Mouse (Mus musculus): Measurements from ENCODE around the gene H2-D1. TPM values are rescaled to one million over a fixed set of nuclear protein-coding genes. Genes with fewer than 3 reads are reported as not detected.

H2-D1 gene
- polyA plus RNA-seq, 1 experiment from 2014 or later = 56.5 TPM

- no peak overlapping the region for H3K9ac ChIP-seq (ENCODE audit: low read length)
- no peaks in the 10 kb centered on the region for H3K4me1 ChIP-seq (ENCODE audit: control insufficient read depth, insufficient read depth, low read length)
- no peaks in the 10 kb centered on the region for H3K9me3 ChIP-seq (ENCODE audit: control insufficient read depth, low read length)
- ATAC-seq (ENCODE audit: insufficient read depth, low FRiP score, low TSS enrichment) = no peak
- no peak overlapping the region for H3K4me2 ChIP-seq (ENCODE audit: low read depth)
- H3K27me3 ChIP-seq (ENCODE audit: control insufficient read depth, insufficient read depth, low read length) = no peaks in the 10 kb centered on the region
- DNase-seq (ENCODE audit: low spot score) = no peak
- H3K36me3 ChIP-seq (ENCODE audit: control insufficient read depth, insufficient read depth, low read length) = peaks cover 4% of the 10 kb centered on the region; the same call in 1 of the 2 replicates
- no peak overlapping the region for H3K4me3 ChIP-seq (ENCODE audit: low read depth, low read length)
- H3K27ac ChIP-seq (ENCODE audit: low read depth, low read length) = no peak overlapping the region
- 68% methylated on average over 13 of the region's 14 CpGs for WGBS
These were observed 3.7 kb upstream of the H2-D1 start for GRCm38 (mm10) chr17:35258492-35259478.

GRCm38 (mm10) chr17:35259621-35260020, 2.9 kb upstream of the H2-D1 start:
- Histone ChIP-seq H3K9me3 (ENCODE audit: control insufficient read depth, low read length) (no peaks in the 10 kb centered on the region), H3K27ac (ENCODE audit: low read depth, low read length) (no peak overlapping the region), H3K36me3 (ENCODE audit: control insufficient read depth, insufficient read depth, low read length) (no peaks in the 10 kb centered on the region), H3K4me1 (ENCODE audit: control insufficient read depth, insufficient read depth, low read length) (no peaks in the 10 kb centered on the region), H3K4me2 (ENCODE audit: low read depth) (no peak overlapping the region), H3K9ac (ENCODE audit: low read length) (no peak overlapping the region), H3K4me3 (ENCODE audit: low read depth, low read length) (no peak overlapping the region), H3K27me3 (ENCODE audit: control insufficient read depth, insufficient read depth, low read length) (no peaks in the 10 kb centered on the region)
- ATAC-seq (ENCODE audit: insufficient read depth, low FRiP score, low TSS enrichment) (no peak), DNase-seq (ENCODE audit: low spot score) (no peak)
- WGBS = 82% methylated on average over 4 of the region's 4 CpGs

GRCm38 (mm10) chr17:35261651-35262050, 879 bp upstream of the H2-D1 start:
- Histone ChIP-seq H3K4me3 (ENCODE audit: low read depth, low read length) (no peak overlapping the region), H3K27me3 (ENCODE audit: control insufficient read depth, insufficient read depth, low read length) (no peaks in the 10 kb centered on the region), H3K9me3 (ENCODE audit: control insufficient read depth, low read length) (no peaks in the 10 kb centered on the region), H3K4me1 (ENCODE audit: control insufficient read depth, insufficient read depth, low read length) (no peaks in the 10 kb centered on the region), H3K27ac (ENCODE audit: low read depth, low read length) (no peak overlapping the region), H3K36me3 (ENCODE audit: control insufficient read depth, insufficient read depth, low read length) (no peaks in the 10 kb centered on the region), H3K9ac (ENCODE audit: low read length) (no peak overlapping the region), H3K4me2 (ENCODE audit: low read depth) (no peak overlapping the region)
- WGBS = 75% methylated on average over 13 of the region's 13 CpGs
- no peak for ATAC-seq (ENCODE audit: insufficient read depth, low FRiP score, low TSS enrichment)
- no peak for DNase-seq (ENCODE audit: low spot score)

- DNase-seq (ENCODE audit: low spot score) = peak; percentile 19
- no peaks in the 10 kb centered on the region for H3K27me3 ChIP-seq (ENCODE audit: control insufficient read depth, insufficient read depth, low read length)
- 3% methylated on average over 31 of the region's 31 CpGs for WGBS
- H3K36me3 ChIP-seq (ENCODE audit: control insufficient read depth, insufficient read depth, low read length) = no peaks in the 10 kb centered on the region
- H3K9me3 ChIP-seq (ENCODE audit: control insufficient read depth, low read length) = no peaks in the 10 kb centered on the region
- H3K4me2 ChIP-seq (ENCODE audit: low read depth) = peak overlapping the region; percentile 91
- H3K27ac ChIP-seq (ENCODE audit: low read depth, low read length) = no peak overlapping the region
- peak overlapping the region; percentile 66 for H3K4me3 ChIP-seq (ENCODE audit: low read depth, low read length)
- H3K4me1 ChIP-seq (ENCODE audit: control insufficient read depth, insufficient read depth, low read length) = no peaks in the 10 kb centered on the region
- H3K9ac ChIP-seq (ENCODE audit: low read length) = peak overlapping the region; percentile 73
- ATAC-seq (ENCODE audit: insufficient read depth, low FRiP score, low TSS enrichment) = peak; percentile 37
These were observed 973 bp downstream of the H2-D1 start for GRCm38 (mm10) chr17:35263523-35263883.

GRCm38 (mm10) chr17:35267399-35268086, 5.0 kb downstream of the H2-D1 start:
- no peak overlapping the region for H3K4me3 ChIP-seq (ENCODE audit: low read depth, low read length)
- no peak for DNase-seq (ENCODE audit: low spot score)
- no peak for ATAC-seq (ENCODE audit: insufficient read depth, low FRiP score, low TSS enrichment)
- no peaks in the 10 kb centered on the region for H3K4me1 ChIP-seq (ENCODE audit: control insufficient read depth, insufficient read depth, low read length)
- H3K4me2 ChIP-seq (ENCODE audit: low read depth) = no peak overlapping the region
- no peaks in the 10 kb centered on the region for H3K27me3 ChIP-seq (ENCODE audit: control insufficient read depth, insufficient read depth, low read length)
- H3K9me3 ChIP-seq (ENCODE audit: control insufficient read depth, low read length) = no peaks in the 10 kb centered on the region
- 80% methylated on average over 1 of the region's 1 CpGs for WGBS
- no peak overlapping the region for H3K9ac ChIP-seq (ENCODE audit: low read length)
- no peaks in the 10 kb centered on the region for H3K36me3 ChIP-seq (ENCODE audit: control insufficient read depth, insufficient read depth, low read length)
- H3K27ac ChIP-seq (ENCODE audit: low read depth, low read length) = no peak overlapping the region

- no peak overlapping the region for H3K27ac ChIP-seq (ENCODE audit: low read depth, low read length)
- H3K4me3 ChIP-seq (ENCODE audit: low read depth, low read length) = no peak overlapping the region
- H3K4me1 ChIP-seq (ENCODE audit: control insufficient read depth, insufficient read depth, low read length) = no peaks in the 10 kb centered on the region
- 33% methylated on average over 3 of the region's 3 CpGs for WGBS
- no peaks in the 10 kb centered on the region for H3K27me3 ChIP-seq (ENCODE audit: control insufficient read depth, insufficient read depth, low read length)
- H3K36me3 ChIP-seq (ENCODE audit: control insufficient read depth, insufficient read depth, low read length) = no peaks in the 10 kb centered on the region
- DNase-seq (ENCODE audit: low spot score) (peak; percentile 37), ATAC-seq (ENCODE audit: insufficient read depth, low FRiP score, low TSS enrichment) (no peak)
- no peaks in the 10 kb centered on the region for H3K9me3 ChIP-seq (ENCODE audit: control insufficient read depth, low read length)
- no peak overlapping the region for H3K9ac ChIP-seq (ENCODE audit: low read length)
- H3K4me2 ChIP-seq (ENCODE audit: low read depth) = no peak overlapping the region
These were observed 7.3 kb downstream of the H2-D1 start for GRCm38 (mm10) chr17:35269653-35270347.

- H3K9me3 ChIP-seq (ENCODE audit: control insufficient read depth, low read length) = no peaks in the 10 kb centered on the region
- H3K4me2 ChIP-seq (ENCODE audit: low read depth) = no peak overlapping the region
- no peaks in the 10 kb centered on the region for H3K4me1 ChIP-seq (ENCODE audit: control insufficient read depth, insufficient read depth, low read length)
- no peak overlapping the region for H3K9ac ChIP-seq (ENCODE audit: low read length)
- ATAC-seq (ENCODE audit: insufficient read depth, low FRiP score, low TSS enrichment) (no peak), DNase-seq (ENCODE audit: low spot score) (no peak)
- H3K4me3 ChIP-seq (ENCODE audit: low read depth, low read length) = no peak overlapping the region
- 69% methylated on average over 3 of the region's 3 CpGs for WGBS
- no peak overlapping the region for H3K27ac ChIP-seq (ENCODE audit: low read depth, low read length)
- no peaks in the 10 kb centered on the region for H3K36me3 ChIP-seq (ENCODE audit: control insufficient read depth, insufficient read depth, low read length)
- H3K27me3 ChIP-seq (ENCODE audit: control insufficient read depth, insufficient read depth, low read length) = 0 out of 2 replicates have a peak, but pooled peaks cover 6% of the 10 kb centered on the region
These were observed 9.7 kb downstream of the H2-D1 start for GRCm38 (mm10) chr17:35272249-35272648.

- Histone ChIP-seq H3K4me1 (ENCODE audit: control insufficient read depth, insufficient read depth, low read length) (no peaks in the 10 kb centered on the region), H3K9me3 (ENCODE audit: control insufficient read depth, low read length) (no peaks in the 10 kb centered on the region), H3K4me3 (ENCODE audit: low read depth, low read length) (no peak overlapping the region), H3K27ac (ENCODE audit: low read depth, low read length) (no peak overlapping the region), H3K4me2 (ENCODE audit: low read depth) (no peak overlapping the region), H3K9ac (ENCODE audit: low read length) (no peak overlapping the region), H3K36me3 (ENCODE audit: control insufficient read depth, insufficient read depth, low read length) (no peaks in the 10 kb centered on the region), H3K27me3 (ENCODE audit: control insufficient read depth, insufficient read depth, low read length) (0 out of 2 replicates have a peak, but pooled peaks cover 6% of the 10 kb centered on the region)
- DNase-seq (ENCODE audit: low spot score) (peak; percentile 88), ATAC-seq (ENCODE audit: insufficient read depth, low FRiP score, low TSS enrichment) (0 out of 2 replicates have a peak, but pooled peaks have one; percentile 6)
- WGBS = 7% methylated on average over 11 of the region's 11 CpGs
These were observed 12.2 kb downstream of the H2-D1 start for GRCm38 (mm10) chr17:35274770-35275169.
